Mouse (Mus musculus) hindbrain, embryonic 11.5 days (tissue): ENCODE measurements at regions not wholly inside any gene's neighbourhood (a gene's known extent, or its start where the extent isn't known, plus 50 kb on each side); places are given as distances from the start of the nearest gene placed in this dataset.

Source experiments
- ATAC-seq: fragments of 200-750 bp; cut with Nextera tagmentation; 2 replicates; pipeline ENCODE4 v1.8.0; 2017; ENCODE audit warnings: mild to moderate bottlenecking, moderate TSS enrichment, moderate library complexity; ENCODE audit not compliant: low FRiP score
- DNase-seq: peaks from one replicate; pipeline ENCODE4 v3.0.0-alpha.2; 2015; ENCODE audit warnings: low spot score
- H3K27ac ChIP-seq: fragments of 300-500 bp; sonication (generic); 2 replicates; pipeline ENCODE4 v1.5.1; 2014; ENCODE audit warnings: mild to moderate bottlenecking, low read depth, low read length
- H3K27me3 ChIP-seq: fragments of 300-500 bp; sonication (generic); 2 replicates; pipeline ENCODE4 v1.6.1; 2014; ENCODE audit warnings: mild to moderate bottlenecking, low read length, moderate library complexity, mixed read lengths; ENCODE audit not compliant: control insufficient read depth, insufficient read depth
- H3K36me3 ChIP-seq: fragments of 300-500 bp; sonication (generic); 2 replicates; pipeline ENCODE4 v1.6.1; 2014; ENCODE audit warnings: mild to moderate bottlenecking, low read length, moderate library complexity, mixed read lengths; ENCODE audit not compliant: control insufficient read depth, insufficient read depth
- H3K4me1 ChIP-seq: fragments of 300-500 bp; sonication (generic); replicated peaks from 2 replicates; pipeline ENCODE4 v1.6.1; 2014; ENCODE audit warnings: low read length, mixed read lengths; ENCODE audit not compliant: control insufficient read depth, insufficient read depth
- H3K4me2 ChIP-seq: fragments of 300-500 bp; sonication (generic); replicated peaks from 2 replicates; pipeline ENCODE4 v1.6.1; 2014; ENCODE audit warnings: mild to moderate bottlenecking, low read depth, low read length
- H3K4me3 ChIP-seq: fragments of 300-500 bp; sonication (generic); 2 replicates; pipeline ENCODE4 v1.5.1; 2014; ENCODE audit warnings: low read depth, low read length
- H3K9ac ChIP-seq: fragments of 300-500 bp; sonication (generic); 2 replicates; pipeline ENCODE4 v1.6.1; 2014; ENCODE audit warnings: low read depth, low read length
- H3K9me3 ChIP-seq: fragments of 300-500 bp; sonication (generic); 2 replicates; pipeline ENCODE4 v1.6.1; 2016; ENCODE audit warnings: low read length; ENCODE audit not compliant: control insufficient read depth
- WGBS: fragments of 180-500 bp; shearing (Covaris S2); extraction: QIAGEN DNeasy Blood & Tissue Kit; methylation state at CpG from one replicate; pipeline ENCODE4 v1.1.7; 2014; 5-methylcytosine and 5-hydroxymethylcytosine counted together

GRCm38 (mm10) chr13:83159969-83160368 is 343.9 kb upstream of the Mef2c start:
- Histone ChIP-seq H3K4me2 (no peak overlapping the region), H3K27ac (no peak overlapping the region)
- no peak for DNase-seq

GRCm38 (mm10) chr13:83162761-83163160 is 341.1 kb upstream of the Mef2c start:
- 77% methylated on average over 4 of the region's 4 CpGs for WGBS
- no peak overlapping the region for H3K4me2 ChIP-seq
- no peaks in the 10 kb centered on the region for H3K36me3 ChIP-seq
- ATAC-seq: no peak
- H3K9ac ChIP-seq: no peak overlapping the region
- H3K27me3 ChIP-seq: no peaks in the 10 kb centered on the region
- no peak overlapping the region for H3K4me3 ChIP-seq
- no peaks in the 10 kb centered on the region for H3K4me1 ChIP-seq
- DNase-seq: no peak
- H3K9me3 ChIP-seq: no peaks in the 10 kb centered on the region
- H3K27ac ChIP-seq: no peak overlapping the region

More at GRCm38 (mm10) chr13:83159969-83160368, 343.9 kb upstream of the Mef2c start:
- Histone ChIP-seq H3K4me1 (no peaks in the 10 kb centered on the region), H3K9ac (no peak overlapping the region), H3K36me3 (no peaks in the 10 kb centered on the region), H3K9me3 (no peaks in the 10 kb centered on the region), H3K27me3 (no peaks in the 10 kb centered on the region), H3K4me3 (no peak overlapping the region)
- 43% methylated on average over 2 of the region's 2 CpGs for WGBS
- no peak for ATAC-seq

GRCm38 (mm10) chr13:83175086-83175485 is 328.7 kb upstream of the Mef2c start:
- DNase-seq (no peak), ATAC-seq (no peak)
- Histone ChIP-seq H3K9ac (no peak overlapping the region), H3K4me3 (no peak overlapping the region), H3K4me2 (no peak overlapping the region), H3K4me1 (no peaks in the 10 kb centered on the region), H3K9me3 (no peaks in the 10 kb centered on the region), H3K36me3 (no peaks in the 10 kb centered on the region), H3K27ac (no peak overlapping the region), H3K27me3 (no peaks in the 10 kb centered on the region)
- WGBS: 79% methylated on average over 2 of the region's 2 CpGs

- Histone ChIP-seq H3K9ac (no peak overlapping the region), H3K4me2 (no peak overlapping the region), H3K9me3 (no peaks in the 10 kb centered on the region), H3K4me3 (no peak overlapping the region), H3K4me1 (no peaks in the 10 kb centered on the region), H3K36me3 (no peaks in the 10 kb centered on the region), H3K27ac (no peak overlapping the region), H3K27me3 (no peaks in the 10 kb centered on the region)
- DNase-seq: no peak
- WGBS: 87% methylated on average over 3 of the region's 3 CpGs
- ATAC-seq: no peak
Measured at GRCm38 (mm10) chr13:83201931-83202671, 301.7 kb upstream of the Mef2c start.

GRCm38 (mm10) chr13:83206622-83207021 is 297.2 kb upstream of the Mef2c start:
- Histone ChIP-seq H3K4me3 (no peak overlapping the region), H3K36me3 (no peaks in the 10 kb centered on the region), H3K27ac (no peak overlapping the region), H3K27me3 (no peaks in the 10 kb centered on the region), H3K9ac (no peak overlapping the region), H3K4me2 (no peak overlapping the region), H3K4me1 (no peaks in the 10 kb centered on the region), H3K9me3 (no peaks in the 10 kb centered on the region)
- no peak for ATAC-seq
- no peak for DNase-seq
- WGBS: 82% methylated on average over 1 of the region's 1 CpGs

GRCm38 (mm10) chr13:83207513-83207912 is 296.3 kb upstream of the Mef2c start:
- DNase-seq: no peak
- Histone ChIP-seq H3K9ac (no peak overlapping the region), H3K4me2 (no peak overlapping the region), H3K4me1 (no peaks in the 10 kb centered on the region), H3K4me3 (no peak overlapping the region), H3K27ac (no peak overlapping the region), H3K9me3 (no peaks in the 10 kb centered on the region), H3K36me3 (no peaks in the 10 kb centered on the region), H3K27me3 (no peaks in the 10 kb centered on the region)
- WGBS: 80% methylated on average over 4 of the region's 4 CpGs
- ATAC-seq: no peak

- Histone ChIP-seq H3K4me1 (no peaks in the 10 kb centered on the region), H3K4me3 (no peak overlapping the region), H3K27me3 (no peaks in the 10 kb centered on the region), H3K9me3 (no peaks in the 10 kb centered on the region), H3K4me2 (no peak overlapping the region), H3K27ac (no peak overlapping the region), H3K36me3 (no peaks in the 10 kb centered on the region), H3K9ac (no peak overlapping the region)
- DNase-seq (no peak), ATAC-seq (no peak)
- 87% methylated on average over 5 of the region's 5 CpGs for WGBS
Measured at GRCm38 (mm10) chr13:83208111-83208510, 295.7 kb upstream of the Mef2c start.

- no peak overlapping the region for H3K4me3 ChIP-seq
- no peaks in the 10 kb centered on the region for H3K9me3 ChIP-seq
- DNase-seq (no peak), ATAC-seq (no peak)
- H3K9ac ChIP-seq: no peak overlapping the region
- H3K4me1 ChIP-seq: no peaks in the 10 kb centered on the region
- H3K36me3 ChIP-seq: no peaks in the 10 kb centered on the region
- H3K27me3 ChIP-seq: no peaks in the 10 kb centered on the region
- H3K27ac ChIP-seq: no peak overlapping the region
- no peak overlapping the region for H3K4me2 ChIP-seq
Measured at GRCm38 (mm10) chr13:83214811-83215210, 289.0 kb upstream of the Mef2c start.

- H3K9me3 ChIP-seq: no peaks in the 10 kb centered on the region
- ATAC-seq (no peak), DNase-seq (no peak)
- no peaks in the 10 kb centered on the region for H3K4me1 ChIP-seq
- H3K27me3 ChIP-seq: no peaks in the 10 kb centered on the region
- H3K27ac ChIP-seq: no peak overlapping the region
- no peak overlapping the region for H3K4me2 ChIP-seq
- H3K36me3 ChIP-seq: no peaks in the 10 kb centered on the region
- no peak overlapping the region for H3K4me3 ChIP-seq
- no peak overlapping the region for H3K9ac ChIP-seq
- 90% methylated on average over 3 of the region's 3 CpGs for WGBS
Measured at GRCm38 (mm10) chr13:83216454-83216853, 287.4 kb upstream of the Mef2c start.
